Mouse (Mus musculus) cerebellum, adult 9-11 months (tissue): ENCODE results near the gene Mme.
A peak's percentile ranks its signal among the peaks of the same experiment; 100 is the strongest.

Experiments
- DNase-seq: peaks from one replicate; pipeline ENCODE4 v3.0.0; 2022

Mme gene

GRCm38 (mm10) chr3:63241099-63241587, at the start of gene Mme:
Gene Mme (plus strand): TSS chr3:63241537.
- no peak for DNase-seq

DNA sequence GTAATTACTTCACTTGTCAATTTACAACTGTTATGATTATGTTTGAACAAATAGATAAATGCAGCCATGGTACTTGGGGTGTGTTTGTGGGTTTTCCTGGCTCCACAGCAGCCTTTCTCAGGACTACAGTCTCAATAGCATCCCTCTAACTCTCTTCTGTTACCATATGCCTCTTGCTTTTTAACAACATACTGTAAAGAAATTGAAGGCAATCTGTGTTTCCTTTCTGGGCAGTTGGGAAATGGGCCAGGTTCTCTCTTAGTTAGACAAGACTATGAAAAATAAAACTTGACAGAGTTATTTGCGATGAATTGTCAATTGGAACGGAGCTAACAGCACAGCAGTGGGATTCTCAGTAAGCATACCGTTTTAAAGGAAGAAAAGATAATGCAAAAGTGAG, 44.8 kb upstream of the Mme start:
- DNase-seq, result no peak

DNA sequence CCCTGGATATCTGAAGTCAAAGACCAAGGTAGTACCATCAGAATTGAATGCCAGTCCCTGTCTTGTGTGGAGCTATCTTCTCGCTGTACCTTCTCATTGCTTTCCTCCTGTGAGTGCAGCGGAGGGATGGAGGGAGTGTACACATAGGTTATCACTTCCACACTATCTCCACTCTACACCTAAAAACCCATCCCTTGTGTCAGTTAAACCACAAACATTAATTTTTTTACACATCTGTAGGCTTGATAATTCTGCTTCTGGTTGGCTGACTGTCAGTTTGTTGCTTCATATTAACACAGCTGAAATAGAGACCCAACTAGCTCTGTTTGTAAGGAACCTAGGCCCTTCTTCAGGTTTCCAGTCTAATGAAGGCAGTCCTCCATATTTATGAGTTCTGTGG, 43.3 kb upstream of the Mme start:
- DNase-seq, result no peak

DNA sequence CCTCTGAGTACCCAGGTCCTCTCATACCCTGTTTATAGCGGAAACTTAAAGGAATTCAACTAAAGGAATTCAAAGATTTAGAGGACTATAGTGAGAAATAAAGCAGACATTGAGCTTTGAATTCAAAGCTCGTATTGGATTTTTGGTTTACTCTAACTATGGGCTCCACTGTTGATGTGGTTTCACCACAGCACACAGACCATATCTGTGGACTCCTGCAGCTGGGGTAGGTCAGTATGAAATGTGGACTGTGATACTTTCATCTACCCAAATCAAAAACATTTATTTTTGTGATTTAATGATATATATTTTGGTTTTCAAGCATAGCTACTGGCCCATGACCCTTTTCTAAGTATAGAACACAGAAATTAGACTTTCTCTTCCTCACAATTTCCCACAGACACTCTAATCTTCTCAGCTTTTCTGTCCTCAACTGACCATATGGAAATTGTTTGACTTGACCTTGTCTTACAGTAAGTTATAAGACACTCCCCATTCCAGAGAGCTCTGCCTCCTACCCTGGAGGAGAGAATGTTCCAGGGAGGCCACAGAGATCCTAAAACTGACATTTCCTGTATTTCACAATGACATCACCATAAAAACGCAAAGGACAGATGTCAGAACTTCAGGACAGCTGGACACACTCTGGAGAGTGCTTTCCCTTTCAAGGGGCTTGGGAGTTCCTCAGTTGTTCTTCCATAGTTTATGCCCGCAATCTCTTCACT, 19.3 kb upstream of the Mme start:
- DNase-seq, result no peak

DNA sequence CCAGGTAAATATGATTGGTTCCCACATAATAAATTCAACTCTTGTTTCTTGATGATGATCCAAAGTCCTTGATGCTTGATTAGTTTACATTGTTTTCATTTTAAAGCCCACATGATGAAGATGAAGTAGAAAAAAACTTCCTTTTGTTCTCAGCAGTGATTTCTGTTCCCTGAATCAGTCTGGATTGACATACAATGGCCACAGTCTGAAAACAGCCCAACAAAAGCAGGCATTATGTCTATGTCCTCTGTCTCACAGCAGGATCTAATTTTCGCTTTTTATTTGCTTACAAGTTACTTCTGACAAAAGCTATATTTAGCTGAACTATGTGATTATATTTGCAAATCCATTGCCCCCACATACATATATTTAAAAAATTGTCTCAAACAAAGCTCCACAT, 17.7 kb upstream of the Mme start:
- no peak for DNase-seq

DNA sequence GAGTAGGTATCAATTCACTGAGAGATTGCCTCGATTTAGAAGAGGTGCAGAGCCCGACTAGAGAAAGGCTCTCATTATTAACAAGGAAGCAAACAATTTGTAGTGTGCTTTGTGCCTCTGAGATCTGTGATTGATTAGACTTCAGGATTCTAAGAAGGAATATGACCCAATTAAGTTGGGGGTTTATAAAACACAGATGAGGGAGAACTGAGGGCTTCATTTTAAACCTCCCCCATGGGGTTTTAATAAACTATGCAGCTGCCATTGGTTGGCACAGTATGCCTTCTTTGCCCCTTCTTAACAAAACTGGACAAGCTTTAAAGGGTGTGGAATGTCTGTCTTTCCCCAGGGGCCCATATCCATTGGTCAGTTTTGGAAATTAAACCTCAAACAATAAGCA, 5.4 kb upstream of the Mme start:
- no peak for DNase-seq

- no peak for DNase-seq
Measured at GRCm38 (mm10) chr3:63243721-63244120, 2.4 kb downstream of the Mme start.

GRCm38 (mm10) chr3:63272091-63272490, 30.8 kb downstream of the Mme start:
- DNase-seq, result no peak

- DNase-seq, result no peak
Measured at GRCm38 (mm10) chr3:63294316-63294715, 53.0 kb downstream of the Mme start.

DNA sequence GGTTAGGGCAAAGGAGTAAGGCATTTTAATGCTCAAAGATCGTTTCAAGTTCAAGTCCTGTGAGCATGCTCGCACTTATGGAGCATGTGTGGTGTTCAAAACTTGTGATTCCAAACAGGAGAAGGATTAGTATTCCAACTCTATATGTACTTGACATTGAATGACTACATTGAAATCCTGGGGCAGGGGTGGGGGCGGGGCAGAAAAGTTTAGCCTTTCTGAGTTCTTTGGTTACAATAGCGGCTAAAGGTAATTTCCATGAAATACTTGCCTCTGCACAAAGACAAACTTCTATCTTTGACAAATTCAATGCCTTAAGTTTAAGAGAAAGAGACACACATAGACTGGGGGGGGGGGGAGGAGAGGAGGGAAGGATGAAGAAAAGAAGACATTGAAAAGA, 53.5 kb downstream of the Mme start:
- DNase-seq, result no peak

- DNase-seq, result no peak
Measured at GRCm38 (mm10) chr3:63295237-63295636, 53.9 kb downstream of the Mme start.

GRCm38 (mm10) chr3:63295657-63296231, 54.4 kb downstream of the Mme start:
- no peak for DNase-seq

GRCm38 (mm10) chr3:63296411-63296810, 55.1 kb downstream of the Mme start:
- no peak for DNase-seq

DNA sequence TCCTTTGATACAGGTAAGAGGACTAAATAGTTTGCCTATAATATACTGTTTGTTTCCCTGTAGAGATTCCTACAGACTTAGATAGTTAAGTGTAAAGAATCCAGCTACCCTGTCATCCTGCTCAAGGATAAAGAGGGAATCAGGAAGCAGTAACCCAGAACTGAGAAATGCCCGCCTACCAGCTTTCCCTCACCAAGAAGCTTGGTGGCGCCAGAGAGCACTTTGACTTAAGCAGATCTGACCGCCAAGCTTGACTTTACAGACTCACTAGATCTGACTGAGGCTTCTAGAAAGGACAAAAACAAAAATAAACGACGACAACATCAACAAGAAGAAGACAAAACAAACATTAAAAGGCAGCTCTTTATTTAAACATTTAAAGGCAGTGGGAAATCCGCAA, 56.5 kb downstream of the Mme start:
- DNase-seq, result peak; percentile 4

DNA sequence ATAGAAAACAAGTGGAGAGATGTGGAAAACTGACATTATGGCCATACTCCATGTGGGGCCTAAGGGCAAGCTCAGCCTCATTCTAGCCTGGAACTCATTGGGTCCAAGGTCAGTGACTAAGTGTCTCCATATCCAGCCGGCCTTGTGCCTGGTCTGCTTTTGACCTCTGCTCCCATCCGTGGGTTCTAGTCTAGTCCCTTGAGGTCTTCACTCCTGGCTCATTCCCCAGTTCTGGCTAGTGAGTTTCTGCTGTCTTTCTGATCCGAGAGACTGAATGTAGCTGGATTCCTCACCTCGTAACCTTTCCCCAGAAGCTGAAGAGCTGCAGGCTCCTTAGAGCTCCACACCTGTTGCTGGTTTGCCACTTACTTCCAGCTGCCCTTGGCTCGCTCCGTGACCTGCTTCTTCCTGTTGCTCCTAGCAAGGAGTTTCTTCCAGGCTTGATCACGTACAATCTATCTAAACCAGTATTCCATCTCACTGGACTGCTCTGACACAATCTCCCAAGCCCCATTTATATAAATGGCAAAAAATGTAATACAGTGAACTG, 73.9 kb downstream of the Mme start:
- no peak for DNase-seq

GRCm38 (mm10) chr3:63317496-63317895, 76.2 kb downstream of the Mme start:
- DNase-seq, result no peak

DNA sequence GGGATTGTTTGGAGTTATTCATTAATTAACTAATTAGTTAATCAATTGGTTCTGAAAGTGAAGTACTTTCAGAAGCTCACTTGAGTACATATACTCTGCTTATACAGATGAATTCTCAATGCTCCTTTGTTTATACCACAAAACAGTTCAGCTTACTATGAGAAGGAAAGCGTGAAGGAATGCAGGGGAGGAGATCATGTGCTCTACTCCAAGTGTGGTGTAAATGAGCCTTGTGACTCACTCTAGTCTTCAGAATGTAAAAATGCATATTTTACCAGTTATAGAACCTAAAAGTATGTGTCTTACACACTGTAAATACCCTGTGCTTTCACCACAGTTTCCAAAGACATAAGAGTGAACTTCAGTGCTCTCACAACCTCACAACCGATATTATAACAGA, 84.3 kb downstream of the Mme start:
- no peak for DNase-seq

GRCm38 (mm10) chr3:63340110-63340509, 98.8 kb downstream of the Mme start:
- no peak for DNase-seq

DNA sequence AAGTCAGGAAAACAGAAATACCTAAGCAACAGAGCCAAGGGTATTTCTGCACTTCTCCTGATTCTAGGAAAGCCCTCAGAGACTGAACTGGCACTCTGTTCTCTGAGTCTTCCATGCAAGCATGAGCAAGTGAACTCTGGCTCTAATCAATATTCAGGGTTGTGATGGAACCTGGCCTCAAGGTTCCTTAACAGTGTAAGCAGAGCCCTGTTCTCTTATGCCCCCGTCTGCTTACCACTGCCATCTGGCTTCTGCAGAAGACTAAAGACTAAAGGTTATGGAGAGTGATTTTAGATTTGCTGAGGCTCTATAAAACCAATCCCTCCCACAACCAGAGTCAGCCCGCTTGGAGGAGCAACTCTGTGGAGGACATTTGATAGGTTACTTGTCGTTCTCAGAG, 99.2 kb downstream of the Mme start:
- no peak for DNase-seq

DNA sequence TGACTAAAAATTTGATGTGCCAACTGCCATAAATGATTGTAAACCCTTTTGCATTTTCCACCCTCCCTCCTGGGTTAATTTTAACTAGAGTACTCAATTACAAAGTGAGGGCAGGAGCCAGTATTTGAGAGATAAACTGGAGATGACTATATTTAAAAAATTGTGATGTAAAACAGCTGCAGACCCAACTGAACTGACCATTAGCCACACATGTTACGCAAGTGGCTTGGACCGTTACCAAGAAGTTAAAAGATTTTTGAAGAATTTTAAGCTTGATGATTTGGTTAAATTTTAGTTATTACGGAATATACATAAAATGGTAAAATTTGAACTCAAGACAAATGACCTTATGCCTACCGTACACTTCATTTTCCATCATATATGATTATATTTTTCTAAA, 100.1 kb downstream of the Mme start:
- no peak for DNase-seq

- no peak for DNase-seq
Measured at GRCm38 (mm10) chr3:63344998-63345397, 103.7 kb downstream of the Mme start.

DNA sequence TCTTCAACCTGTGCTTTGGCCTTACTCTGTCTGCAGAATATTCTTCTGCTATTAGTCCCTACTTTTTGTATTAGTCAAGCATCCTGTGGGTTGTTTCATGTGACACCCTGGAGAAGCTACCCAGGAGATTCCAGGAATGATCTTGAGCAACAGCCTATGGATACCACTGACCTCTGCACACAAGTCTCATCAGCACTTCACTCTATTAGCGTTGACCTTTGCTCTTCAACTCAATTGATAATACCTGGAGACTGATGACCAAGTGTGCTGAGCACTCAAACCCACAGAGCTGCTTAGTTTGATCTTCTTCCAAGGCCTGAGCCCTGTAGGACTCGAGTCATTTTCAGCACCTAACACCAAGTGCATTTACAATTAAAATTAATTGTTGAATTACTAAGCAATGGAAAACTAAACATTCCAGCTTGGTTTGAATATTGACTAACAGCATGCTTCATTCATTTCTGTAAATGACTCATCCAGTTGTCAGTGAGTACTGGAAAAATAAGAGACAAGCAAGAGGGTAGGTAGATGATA, 107.6 kb downstream of the Mme start:
- DNase-seq, result no peak

GRCm38 (mm10) chr3:63350242-63350641, 108.9 kb downstream of the Mme start:
- DNase-seq, result no peak

DNA sequence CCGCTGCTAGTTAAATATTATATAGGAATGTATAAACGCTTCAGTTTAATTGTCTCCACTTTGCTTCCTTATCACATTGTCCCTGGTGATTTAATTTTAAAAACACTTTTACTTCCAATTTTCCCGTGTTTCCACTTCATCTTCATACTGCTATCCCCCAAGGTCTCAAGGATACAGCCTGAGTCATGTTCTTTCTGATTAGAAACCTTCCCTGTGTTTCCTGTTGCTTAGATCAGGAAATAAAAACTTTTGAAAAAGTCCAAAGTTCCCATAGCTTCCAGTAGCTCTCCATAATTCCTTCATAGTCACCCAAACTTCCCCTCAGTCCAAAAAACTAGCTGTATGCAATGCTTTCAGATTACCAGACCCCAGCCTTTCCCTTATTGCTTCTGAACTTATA, 109.4 kb downstream of the Mme start:
- DNase-seq, result no peak
